Mouse (Mus musculus) bone marrow macrophage, adult 2 months (primary cell): ENCODE measurements at regions not wholly inside any gene's neighbourhood (a gene's known extent, or its start where the extent isn't known, plus 50 kb on each side); places are given as distances from the start of the nearest gene placed in this dataset.
"Not testable (repeated sequence)": the region's sequence is repeated elsewhere in the genome, so short reads cannot be mapped to it uniquely, and the experiment has no call there.

Experiments
- H3K27ac ChIP-seq: 2 replicates; pipeline ENCODE4 v1.5.1; 2012; ENCODE audit warnings: low read depth, low read length; ENCODE audit not compliant: insufficient read depth
- H3K4me1 ChIP-seq: 2 replicates; pipeline ENCODE4 v1.6.1; 2012; ENCODE audit warnings: low read length; ENCODE audit not compliant: control insufficient read depth, insufficient read depth
- H3K4me3 ChIP-seq: 2 replicates; pipeline ENCODE4 v1.5.1; 2012; ENCODE audit warnings: mild to moderate bottlenecking, low read length, moderate library complexity; ENCODE audit not compliant: insufficient read depth
- CTCF ChIP-seq: IDR thresholded peaks from 2 replicates; pipeline ENCODE4 v1.5.1; 2012; ENCODE audit warnings: low read depth, mild to moderate bottlenecking, low read length, moderate library complexity
- POLR2A ChIP-seq: IDR thresholded peaks from 2 replicates; pipeline ENCODE4 v1.6.1; 2012; ENCODE audit warnings: mild to moderate bottlenecking, low read depth, low read length, borderline replicate concordance

GRCm38 (mm10) chr9:97297538-97297937, 72.2 kb downstream of the Trim42 start:
- Histone ChIP-seq H3K4me1 (no peaks in the 10 kb centered on the region), H3K27ac (no peak overlapping the region), H3K4me3 (no peak overlapping the region)
- TF ChIP-seq CTCF (no peak), POLR2A (no peak)

- H3K27ac ChIP-seq = no peak overlapping the region
- no peaks in the 10 kb centered on the region for H3K4me1 ChIP-seq
- H3K4me3 ChIP-seq = no peak overlapping the region
- TF ChIP-seq POLR2A = no peak
- 0 out of 2 replicates have a peak, but pooled peaks have one; percentile 18 for TF ChIP-seq CTCF
Observed at GRCm38 (mm10) chr9:97295770-97296169, 74.0 kb downstream of the Trim42 start.

- Histone ChIP-seq H3K4me1 (no peaks in the 10 kb centered on the region), H3K27ac (no peak overlapping the region), H3K4me3 (no peak overlapping the region)
- no peak for TF ChIP-seq CTCF
- TF ChIP-seq POLR2A = no peak
Observed at GRCm38 (mm10) chr9:97291870-97292269, 77.9 kb downstream of the Trim42 start.

GRCm38 (mm10) chr9:97284282-97284802, 85.4 kb downstream of the Trim42 start:
- no peaks in the 10 kb centered on the region for H3K4me1 ChIP-seq
- H3K4me3 ChIP-seq = no peak overlapping the region
- TF ChIP-seq POLR2A = no peak
- no peak for TF ChIP-seq CTCF
- H3K27ac ChIP-seq = no peak overlapping the region

GRCm38 (mm10) chr9:97282090-97282489, 87.7 kb downstream of the Trim42 start:
- H3K4me3 ChIP-seq = no peak overlapping the region
- no peaks in the 10 kb centered on the region for H3K4me1 ChIP-seq
- TF ChIP-seq POLR2A (no peak), CTCF (no peak)
- H3K27ac ChIP-seq = no peak overlapping the region

GRCm38 (mm10) chr9:97275449-97275848, 94.3 kb downstream of the Trim42 start:
- H3K4me3 ChIP-seq, H3K4me1 ChIP-seq, H3K27ac ChIP-seq: not testable (repeated sequence)

- Histone ChIP-seq H3K27ac (no peak overlapping the region), H3K4me3 (no peak overlapping the region), H3K4me1 (no peaks in the 10 kb centered on the region)
- no peak for TF ChIP-seq POLR2A
- TF ChIP-seq CTCF = no peak
Observed at GRCm38 (mm10) chr9:97273891-97274290, 95.9 kb downstream of the Trim42 start.

GRCm38 (mm10) chr9:97272061-97272460, 97.7 kb downstream of the Trim42 start:
- Histone ChIP-seq H3K27ac (no peak overlapping the region), H3K4me1 (no peaks in the 10 kb centered on the region), H3K4me3 (no peak overlapping the region)
- TF ChIP-seq CTCF = no peak
- TF ChIP-seq POLR2A = no peak

GRCm38 (mm10) chr9:97247621-97248020, 122.1 kb downstream of the Trim42 start:
- no peaks in the 10 kb centered on the region for H3K4me1 ChIP-seq
- H3K4me3 ChIP-seq = no peak overlapping the region
- no peak overlapping the region for H3K27ac ChIP-seq
- TF ChIP-seq POLR2A (no peak), CTCF (no peak)

- Histone ChIP-seq H3K4me1 (no peaks in the 10 kb centered on the region), H3K27ac (no peak overlapping the region), H3K4me3 (no peak overlapping the region)
- no peak for TF ChIP-seq CTCF
- TF ChIP-seq POLR2A = no peak
Observed at GRCm38 (mm10) chr9:97226074-97226473, 115.1 kb upstream of the Slc25a36 start.

GRCm38 (mm10) chr9:97224549-97224948, 113.6 kb upstream of the Slc25a36 start:
- TF ChIP-seq POLR2A (no peak), CTCF (no peak)
- H3K4me1 ChIP-seq = no peaks in the 10 kb centered on the region
- no peak overlapping the region for H3K27ac ChIP-seq
- H3K4me3 ChIP-seq = no peak overlapping the region

- no peak for TF ChIP-seq CTCF
- no peak for TF ChIP-seq POLR2A
- Histone ChIP-seq H3K4me1 (no peaks in the 10 kb centered on the region), H3K27ac (no peak overlapping the region), H3K4me3 (no peak overlapping the region)
Observed at GRCm38 (mm10) chr9:97214806-97215205, 103.8 kb upstream of the Slc25a36 start.
